Mouse (Mus musculus) MEL (cell line): Measurements from ENCODE around the gene Prx. TPM values are rescaled to one million over a fixed set of nuclear protein-coding genes. Genes with fewer than 3 reads are reported as not detected.

Experiments used
- DNase-seq: peaks from one replicate; pipeline ENCODE4 v3.0.0; 2011; ENCODE audit warnings: low read depth, low spot score
- H3K27ac ChIP-seq: 2 replicates; pipeline ENCODE4 v1.5.1; 2012; ENCODE audit warnings: low read depth, mild to moderate bottlenecking, control low read depth, low read length, moderate library complexity; ENCODE audit not compliant: control insufficient read depth
- H3K27me3 ChIP-seq, 2 experiments: fragments of 150-350 bp in 1 of 2; sonication (generic) in 1 of 2; 2 replicates each; pipeline ENCODE4 v1.6.1; 2012; ENCODE audit warnings: low read length in 2 of 2, mild to moderate bottlenecking in 2 of 2, improper control_type of control experiment in 1 of 2, moderate library complexity in 1 of 2; ENCODE audit not compliant: insufficient read depth in 2 of 2, control insufficient read depth in 1 of 2
- H3K36me3 ChIP-seq, 2 experiments: 2 replicates each; pipeline ENCODE4 v1.6.1; 2012 to 2014; ENCODE audit warnings: low read length in 2 of 2, improper control_type of control experiment in 1 of 2, inconsistent platforms in 1 of 2, mild to moderate bottlenecking in 1 of 2; ENCODE audit not compliant: insufficient read depth in 2 of 2, control insufficient read depth in 1 of 2
- H3K4me1 ChIP-seq, 2 experiments: fragments of 150-350 bp in 1 of 2; sonication (generic) in 1 of 2; 2 replicates each; pipeline ENCODE4 v1.6.1; 2012; ENCODE audit warnings: low read length in 2 of 2, improper control_type of control experiment in 1 of 2, mild to moderate bottlenecking in 1 of 2; ENCODE audit not compliant: insufficient read depth in 2 of 2, control insufficient read depth in 1 of 2
- H3K4me3 ChIP-seq, 2 experiments: fragments of 150-350 bp in 1 of 2; sonication (generic) in 1 of 2; 2 replicates each; pipeline ENCODE4 v1.5.1; 2012; ENCODE audit warnings: low read depth in 2 of 2, low read length in 2 of 2, mild to moderate bottlenecking in 2 of 2, moderate library complexity in 2 of 2, control low read depth in 1 of 2, improper control_type of control experiment in 1 of 2; ENCODE audit not compliant: control insufficient read depth in 1 of 2, insufficient read depth in 1 of 2
- H3K79me2 ChIP-seq: 2 replicates; pipeline ENCODE4 v1.6.1; 2012; ENCODE audit warnings: mild to moderate bottlenecking, low read length, moderate library complexity; ENCODE audit not compliant: control insufficient read depth, poor library complexity, insufficient read depth
- H3K9ac ChIP-seq: 2 replicates; pipeline ENCODE4 v1.6.1; 2012; ENCODE audit warnings: low read depth, mild to moderate bottlenecking, control low read depth, low read length, moderate library complexity; ENCODE audit not compliant: control insufficient read depth, poor library complexity, severe bottlenecking
- H3K9me3 ChIP-seq: fragments of 150-350 bp; sonication (generic); replicated peaks from 2 replicates; pipeline ENCODE4 v1.6.1; 2012; ENCODE audit warnings: mild to moderate bottlenecking, low read length, improper control_type of control experiment, moderate library complexity; ENCODE audit not compliant: insufficient read depth
- CTCF ChIP-seq, 3 experiments: IDR thresholded peaks in 2 of 3; conservative IDR thresholded peaks in 1 of 3; 2 replicates each; pipeline ENCODE4 v1.5.1; 2011 to 2012; ENCODE audit warnings: low read length in 3 of 3, low read depth in 2 of 3, mild to moderate bottlenecking in 2 of 3, improper control_type of control experiment in 1 of 3, inconsistent platforms in 1 of 3, mixed read lengths in 1 of 3, moderate library complexity in 1 of 3; ENCODE audit not compliant: control insufficient read depth in 1 of 3, insufficient read depth in 1 of 3, poor library complexity in 1 of 3, severe bottlenecking in 1 of 3
- E2F4 ChIP-seq: IDR thresholded peaks from 2 replicates; pipeline ENCODE4 v1.6.1; 2011; ENCODE audit warnings: low read depth, low read length, improper control_type of control experiment, borderline replicate concordance
- ETS1 ChIP-seq: IDR thresholded peaks from 2 replicates; pipeline ENCODE4 v1.6.1; 2012; ENCODE audit warnings: low read depth, mild to moderate bottlenecking, inconsistent platforms, low read length, improper control_type of control experiment, moderate library complexity
- GABPA ChIP-seq: IDR thresholded peaks from 2 replicates; pipeline ENCODE4 v1.6.1; 2012; ENCODE audit warnings: low read depth, mild to moderate bottlenecking, inconsistent platforms, low read length, improper control_type of control experiment, moderate library complexity
- GATA1 ChIP-seq: IDR thresholded peaks from 2 replicates; pipeline ENCODE4 v1.6.1; 2011; ENCODE audit warnings: low read depth, low read length, improper control_type of control experiment
- HCFC1 ChIP-seq: IDR thresholded peaks from 2 replicates; pipeline ENCODE4 v1.6.1; 2012; ENCODE audit warnings: low read depth, mild to moderate bottlenecking, inconsistent platforms, low read length, improper control_type of control experiment, moderate library complexity
- KAT2A ChIP-seq: conservative IDR thresholded peaks from 2 replicates; pipeline ENCODE4 v1.6.1; 2012; ENCODE audit warnings: low read depth, low read length, improper control_type of control experiment, inconsistent platforms
- MAX ChIP-seq: IDR thresholded peaks from 2 replicates; pipeline ENCODE4 v1.6.1; 2011; ENCODE audit warnings: low read length, improper control_type of control experiment
- MAZ ChIP-seq: IDR thresholded peaks from 2 replicates; pipeline ENCODE4 v1.6.1; 2012; ENCODE audit warnings: low read depth, mild to moderate bottlenecking, inconsistent platforms, low read length, improper control_type of control experiment
- MYC ChIP-seq: IDR thresholded peaks from 2 replicates; pipeline ENCODE4 v1.6.1; 2011; ENCODE audit warnings: low read depth, mild to moderate bottlenecking, low read length, improper control_type of control experiment, moderate library complexity
- NRF1 ChIP-seq: IDR thresholded peaks from 2 replicates; pipeline ENCODE4 v1.6.1; 2014; ENCODE audit warnings: low read depth, mild to moderate bottlenecking, inconsistent platforms, low read length, improper control_type of control experiment, moderate library complexity; ENCODE audit not compliant: poor library complexity, insufficient read depth, severe bottlenecking
- POLR2AphosphoS2 ChIP-seq: IDR thresholded peaks from 2 replicates; pipeline ENCODE4 v1.6.1; 2011; ENCODE audit warnings: low read length, improper control_type of control experiment
- RAD21 ChIP-seq: IDR thresholded peaks from 2 replicates; pipeline ENCODE4 v1.6.1; 2011; ENCODE audit warnings: mild to moderate bottlenecking, low read depth, low read length, improper control_type of control experiment
- SIN3A ChIP-seq: IDR thresholded peaks from 2 replicates; pipeline ENCODE4 v1.6.1; 2012; ENCODE audit warnings: low read length, improper control_type of control experiment, inconsistent platforms
- SMC3 ChIP-seq: IDR thresholded peaks from 2 replicates; pipeline ENCODE4 v1.6.1; 2011; ENCODE audit warnings: low read depth, low read length, improper control_type of control experiment
- TAL1 ChIP-seq: IDR thresholded peaks from 2 replicates; pipeline ENCODE4 v1.6.1; 2012; ENCODE audit warnings: mild to moderate bottlenecking, inconsistent platforms, low read length, moderate library complexity, mixed read lengths
- UBTF ChIP-seq: IDR thresholded peaks from 2 replicates; pipeline ENCODE4 v1.6.1; 2012; ENCODE audit warnings: low read depth, mild to moderate bottlenecking, inconsistent platforms, low read length, improper control_type of control experiment, moderate library complexity, borderline replicate concordance; ENCODE audit not compliant: insufficient read depth
- USF2 ChIP-seq, 2 experiments: IDR thresholded peaks; 2 replicates each; pipeline ENCODE4 v1.6.1; 2011 to 2012; ENCODE audit warnings: improper control_type of control experiment in 2 of 2, low read length in 2 of 2, borderline replicate concordance in 1 of 2, inconsistent platforms in 1 of 2, low read depth in 1 of 2, mild to moderate bottlenecking in 1 of 2; ENCODE audit not compliant: insufficient read depth in 1 of 2
- ZC3H11A ChIP-seq: IDR thresholded peaks from 2 replicates; pipeline ENCODE4 v1.6.1; 2012; ENCODE audit warnings: low read depth, mild to moderate bottlenecking, inconsistent platforms, low read length, improper control_type of control experiment
- ZNF384 ChIP-seq: IDR thresholded peaks from 2 replicates; pipeline ENCODE4 v1.6.1; 2012; ENCODE audit warnings: low read depth, mild to moderate bottlenecking, inconsistent platforms, low read length, improper control_type of control experiment
- polyA plus RNA-seq, 2 experiments: library from polyadenylated mRNA; stranded (reverse) in 1 of 2; unstranded in 1 of 2; fragments of >175 nt in 1 of 2; fragments of >200 nt in 1 of 2; gene quantifications; 2 replicates each; pipeline versions ENCODE4 v1.2.1 to v1.2.4; 2012; ENCODE audit warnings: low replicate concordance in 2 of 2, low read depth in 1 of 2; ENCODE audit not compliant: insufficient read length in 2 of 2, insufficient read depth in 1 of 2, missing spikeins in 1 of 2
- total RNA-seq: library from RNA; depleted of rRNA; stranded (reverse); fragments of 300-350 nt; gene quantifications from 2 replicates; pipeline ENCODE4 v1.2.3, GENCODE M21; 2012

Prx gene
- total and polyA plus RNA-seq, 3 experiments, result 0.39 to 1.4 TPM; not detected in 1

- Histone ChIP-seq H3K4me3 (no peak overlapping the region), H3K9ac (no peak overlapping the region), H3K79me2 (no peaks in the 10 kb centered on the region), H3K9me3 (no peaks in the 10 kb centered on the region), H3K27ac (no peak overlapping the region), H3K27me3 (no peaks in the 10 kb centered on the region), H3K4me1 (0 out of 4 replicates have a peak, but pooled peaks cover 0 to 3% of the 10 kb centered on the region in 2 experiments), H3K36me3 (no peaks in the 10 kb centered on the region)
- DNase-seq, result peak; percentile 43
- TF ChIP-seq RAD21 (peak; percentile 38), CTCF (IDR thresholded peaks at IDR 0.05 in 2 of 3, conservative IDR thresholded peaks at IDR 0.05 in 1 of 3; ENCODE audit: control insufficient read depth in 1 of 3, insufficient read depth in 1 of 3, low read depth in 2 of 3, low read length in 3 of 3, poor library complexity in 1 of 3, severe bottlenecking in 1 of 3) (peak; percentile 12 to 56 (median 48); a peak in 5 of 6 replicates), GATA1 (no peak), MYC (0 out of 2 replicates have a peak, but pooled peaks have one; percentile 33), SMC3 (peak; percentile 38)
Observed at GRCm38 (mm10) chr7:27520104-27520503, 21.0 kb downstream of the Prx start.

DNA sequence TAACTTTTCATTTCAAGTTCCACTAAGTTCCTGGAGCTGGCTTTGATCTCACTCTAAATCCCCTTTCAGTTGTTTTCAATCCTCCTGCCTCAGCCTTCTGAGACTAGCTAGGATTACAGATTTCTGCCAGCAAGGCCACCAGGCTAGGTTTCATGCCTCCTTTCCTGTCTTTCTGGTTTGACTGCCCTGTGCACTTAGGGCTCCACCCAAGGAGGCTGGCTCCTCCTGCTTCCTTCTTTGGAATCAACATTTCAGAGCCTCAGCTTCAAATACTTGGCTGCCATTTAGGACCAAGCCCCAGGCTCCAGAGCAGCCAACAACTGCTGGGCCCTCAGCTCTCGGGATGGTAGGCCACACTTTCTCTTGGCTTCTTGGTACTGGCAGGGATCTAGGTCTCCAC lies 21.5 kb downstream of the Prx start:
- Histone ChIP-seq H3K27ac (no peak overlapping the region), H3K9me3 (no peaks in the 10 kb centered on the region), H3K36me3 (no peaks in the 10 kb centered on the region), H3K79me2 (no peaks in the 10 kb centered on the region), H3K4me3 (no peak overlapping the region), H3K9ac (no peak overlapping the region), H3K27me3 (no peaks in the 10 kb centered on the region), H3K4me1 (0 out of 4 replicates have a peak, but pooled peaks cover 0 to 3% of the 10 kb centered on the region in 2 experiments)
- TF ChIP-seq ZNF384 (no peak), MAZ (no peak), TAL1 (no peak), POLR2AphosphoS2 (no peak), E2F4 (no peak), SIN3A (no peak), NRF1 (no peak), MAX (no peak), SMC3 (no peak), UBTF (no peak), ETS1 (no peak), USF2 (IDR thresholded peaks at IDR 0.05; ENCODE audit: borderline replicate concordance in 1 of 2, insufficient read depth in 1 of 2, low read depth in 1 of 2, low read length in 2 of 2) (no peak), KAT2A (no peak), ZC3H11A (no peak), HCFC1 (no peak), MYC (no peak), GABPA (no peak)
- no peak for DNase-seq
